Mouse (Mus musculus) liver, postnatal 0 days (tissue): Measurements from ENCODE around the gene Slc6a5.

Experiments
- CTCF ChIP-seq: sonication (generic); IDR thresholded peaks from 2 replicates; pipeline ENCODE4 v1.5.1; 2016; ENCODE audit warnings: antibody characterized with exemption, low read depth
- EP300 ChIP-seq: IDR thresholded peaks from 2 replicates; pipeline ENCODE4 v1.6.1; 2016; ENCODE audit warnings: antibody characterized with exemption, low read depth, mild to moderate bottlenecking

DNA sequence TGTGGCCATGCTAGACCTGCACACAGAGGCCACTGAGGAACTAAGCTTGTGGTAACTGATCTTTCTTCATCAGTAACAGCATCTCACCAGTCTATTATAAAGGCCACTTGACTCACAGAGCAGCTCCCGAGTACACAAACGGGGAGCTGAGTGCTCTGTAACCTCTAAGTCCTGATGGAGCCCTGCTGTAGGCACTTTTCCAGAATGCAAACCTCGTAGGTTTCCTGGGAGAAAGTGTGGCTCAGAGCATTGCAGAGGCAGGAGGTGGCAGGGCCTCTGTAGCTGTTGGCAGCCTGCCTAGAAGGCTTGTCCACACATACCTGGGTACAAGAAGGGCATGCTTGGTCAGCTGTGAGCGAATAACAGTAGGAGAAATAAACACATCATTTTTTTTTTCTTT lies 27.7 kb upstream of the Slc6a5 start:
- TF ChIP-seq CTCF (no peak), EP300 (no peak)
